Mouse (Mus musculus): ENCODE data around the gene Cenpp. TPM values are rescaled to one million over a fixed set of nuclear protein-coding genes. Genes with fewer than 3 reads are reported as not detected.
A peak's percentile ranks its signal among the peaks of the same experiment; 100 is the strongest.

Cenpp gene
- polyA plus RNA-seq, 1 experiment from 2014 or later = 5.7 TPM

GRCm38 (mm10) chr13:49467585-49467984 lies 185.0 kb downstream of the Cenpp start:
- no peak overlapping the region for H3K9ac ChIP-seq
- no peak overlapping the region for H3K27ac ChIP-seq
- no peaks in the 10 kb centered on the region for H3K9me3 ChIP-seq
- H3K27me3 ChIP-seq (replicated peaks) = no peaks in the 10 kb centered on the region
- H3K36me3 ChIP-seq (replicated peaks) = no peaks in the 10 kb centered on the region
- ATAC-seq (replicated peaks) = no peak
- no peaks in the 10 kb centered on the region for H3K4me1 ChIP-seq
- H3K4me3 ChIP-seq = no peak overlapping the region
- WGBS = 86% methylated on average over 2 of the region's 2 CpGs
- no peak overlapping the region for H3K4me2 ChIP-seq

GRCm38 (mm10) chr13:49466393-49467075 lies 186.1 kb downstream of the Cenpp start:
- H3K27ac ChIP-seq = no peak overlapping the region
- no peak for ATAC-seq (replicated peaks)
- no peaks in the 10 kb centered on the region for H3K4me1 ChIP-seq
- peaks cover 6% of the 10 kb centered on the region; the same call in 1 of the 2 replicates for H3K36me3 ChIP-seq (replicated peaks)
- H3K27me3 ChIP-seq (replicated peaks) = no peaks in the 10 kb centered on the region
- no peak overlapping the region for H3K4me2 ChIP-seq
- no peak overlapping the region for H3K4me3 ChIP-seq
- no peaks in the 10 kb centered on the region for H3K9me3 ChIP-seq
- no peak overlapping the region for H3K9ac ChIP-seq
- WGBS = 82% methylated on average over 11 of the region's 11 CpGs

- Histone ChIP-seq H3K4me1 (no peaks in the 10 kb centered on the region), H3K9me3 (no peaks in the 10 kb centered on the region), H3K36me3 (replicated peaks) (peaks cover 7% of the 10 kb centered on the region; the same call in 1 of the 2 replicates), H3K4me2 (no peak overlapping the region), H3K27me3 (replicated peaks) (no peaks in the 10 kb centered on the region), H3K9ac (no peak overlapping the region), H3K27ac (no peak overlapping the region), H3K4me3 (no peak overlapping the region)
- WGBS = 90% methylated on average over 4 of the region's 4 CpGs
- no peak for ATAC-seq (replicated peaks)
Measured at GRCm38 (mm10) chr13:49465875-49466274, 186.7 kb downstream of the Cenpp start.

GRCm38 (mm10) chr13:49462921-49463320 lies 189.7 kb downstream of the Cenpp start:
- 98% methylated on average over 2 of the region's 2 CpGs for WGBS
- no peaks in the 10 kb centered on the region for H3K27me3 ChIP-seq (replicated peaks)

GRCm38 (mm10) chr13:49461458-49462132 lies 191.0 kb downstream of the Cenpp start:
- WGBS = 86% methylated on average over 15 of the region's 15 CpGs
- Histone ChIP-seq H3K4me1 (no peaks in the 10 kb centered on the region), H3K4me2 (no peak overlapping the region), H3K27ac (no peak overlapping the region), H3K9ac (no peak overlapping the region), H3K9me3 (no peaks in the 10 kb centered on the region), H3K4me3 (no peak overlapping the region), H3K27me3 (replicated peaks) (no peaks in the 10 kb centered on the region), H3K36me3 (replicated peaks) (peaks cover 7% of the 10 kb centered on the region; the same call in 1 of the 2 replicates)
- no peak for ATAC-seq (replicated peaks)

More at GRCm38 (mm10) chr13:49462921-49463320, 189.7 kb downstream of the Cenpp start:
- Histone ChIP-seq H3K27ac (no peak overlapping the region), H3K36me3 (replicated peaks) (peaks cover 7% of the 10 kb centered on the region; the same call in 1 of the 2 replicates), H3K4me1 (no peaks in the 10 kb centered on the region), H3K4me3 (no peak overlapping the region), H3K9ac (no peak overlapping the region), H3K4me2 (no peak overlapping the region), H3K9me3 (no peaks in the 10 kb centered on the region)
- ATAC-seq (replicated peaks) = no peak

GRCm38 (mm10) chr13:49460692-49461414 lies 191.7 kb downstream of the Cenpp start:
- WGBS = 82% methylated on average over 5 of the region's 5 CpGs
- H3K4me2 ChIP-seq = no peak overlapping the region
- no peak overlapping the region for H3K4me3 ChIP-seq
- H3K9me3 ChIP-seq = no peaks in the 10 kb centered on the region
- no peaks in the 10 kb centered on the region for H3K27me3 ChIP-seq (replicated peaks)
- no peak overlapping the region for H3K9ac ChIP-seq
- no peak overlapping the region for H3K27ac ChIP-seq
- peaks cover 7% of the 10 kb centered on the region; the same call in 1 of the 2 replicates for H3K36me3 ChIP-seq (replicated peaks)
- ATAC-seq (replicated peaks) = no peak
- H3K4me1 ChIP-seq = no peaks in the 10 kb centered on the region

- H3K9me3 ChIP-seq = no peaks in the 10 kb centered on the region
- H3K4me2 ChIP-seq = no peak overlapping the region
- H3K27ac ChIP-seq = no peak overlapping the region
- H3K4me1 ChIP-seq = no peaks in the 10 kb centered on the region
- no peak overlapping the region for H3K9ac ChIP-seq
- no peak for ATAC-seq (replicated peaks)
- H3K4me3 ChIP-seq = no peak overlapping the region
- H3K36me3 ChIP-seq (replicated peaks) = peaks cover 7% of the 10 kb centered on the region; the same call in 1 of the 2 replicates
- WGBS = 91% methylated on average over 4 of the region's 4 CpGs
- H3K27me3 ChIP-seq (replicated peaks) = no peaks in the 10 kb centered on the region
Measured at GRCm38 (mm10) chr13:49460276-49460675, 192.3 kb downstream of the Cenpp start.

GRCm38 (mm10) chr13:49449318-49449749 lies 203.3 kb downstream of the Cenpp start:
- Histone ChIP-seq H3K27me3 (replicated peaks) (no peaks in the 10 kb centered on the region), H3K9me3 (no peaks in the 10 kb centered on the region), H3K4me3 (no peak overlapping the region), H3K9ac (no peak overlapping the region), H3K4me2 (no peak overlapping the region), H3K4me1 (no peaks in the 10 kb centered on the region), H3K36me3 (replicated peaks) (peaks cover 19% of the 10 kb centered on the region; the same call in 1 of the 2 replicates), H3K27ac (no peak overlapping the region)
- ATAC-seq (replicated peaks) = peak; percentile 90
- whole genome bisulfite sequencing = 43% methylated on average over 5 of the region's 5 CpGs

- H3K27ac ChIP-seq = no peak overlapping the region
- no peaks in the 10 kb centered on the region for H3K27me3 ChIP-seq (replicated peaks)
- H3K4me1 ChIP-seq = no peaks in the 10 kb centered on the region
- peaks cover 18% of the 10 kb centered on the region for H3K36me3 ChIP-seq (replicated peaks)
- no peaks in the 10 kb centered on the region for H3K9me3 ChIP-seq
- WGBS = 96% methylated on average over 6 of the region's 6 CpGs
- no peak for ATAC-seq (replicated peaks)
- no peak overlapping the region for H3K9ac ChIP-seq
- H3K4me2 ChIP-seq = no peak overlapping the region
- no peak overlapping the region for H3K4me3 ChIP-seq
Measured at GRCm38 (mm10) chr13:49444451-49444850, 208.1 kb downstream of the Cenpp start.

- Histone ChIP-seq H3K9me3 (no peaks in the 10 kb centered on the region), H3K9ac (no peak overlapping the region), H3K4me2 (no peak overlapping the region), H3K27ac (no peak overlapping the region), H3K4me1 (no peaks in the 10 kb centered on the region), H3K36me3 (replicated peaks) (peaks cover 35% of the 10 kb centered on the region), H3K4me3 (no peak overlapping the region), H3K27me3 (replicated peaks) (no peaks in the 10 kb centered on the region)
- WGBS = 77% methylated on average over 4 of the region's 4 CpGs
- ATAC-seq (replicated peaks) = no peak
Measured at GRCm38 (mm10) chr13:49436170-49436569, 216.4 kb downstream of the Cenpp start.

- peaks cover 35% of the 10 kb centered on the region for H3K36me3 ChIP-seq (replicated peaks)
- WGBS = 96% methylated on average over 1 of the region's 1 CpGs
- no peaks in the 10 kb centered on the region for H3K4me1 ChIP-seq
- no peaks in the 10 kb centered on the region for H3K9me3 ChIP-seq
- no peak overlapping the region for H3K4me3 ChIP-seq
- no peak overlapping the region for H3K9ac ChIP-seq
- no peak for ATAC-seq (replicated peaks)
- no peak overlapping the region for H3K4me2 ChIP-seq
- H3K27ac ChIP-seq = no peak overlapping the region
- no peaks in the 10 kb centered on the region for H3K27me3 ChIP-seq (replicated peaks)
Measured at GRCm38 (mm10) chr13:49435745-49436144, 216.8 kb downstream of the Cenpp start.

- ATAC-seq (replicated peaks) = no peak
- 97% methylated on average over 2 of the region's 2 CpGs for WGBS
- H3K27me3 ChIP-seq (replicated peaks) = no peaks in the 10 kb centered on the region
- no peak overlapping the region for H3K27ac ChIP-seq
- H3K4me1 ChIP-seq = 0 out of 2 replicates have a peak, but pooled peaks cover 1% of the 10 kb centered on the region
- H3K4me2 ChIP-seq = no peak overlapping the region
- no peak overlapping the region for H3K9ac ChIP-seq
- no peaks in the 10 kb centered on the region for H3K9me3 ChIP-seq
- H3K36me3 ChIP-seq (replicated peaks) = peaks cover 35% of the 10 kb centered on the region
- no peak overlapping the region for H3K4me3 ChIP-seq
Measured at GRCm38 (mm10) chr13:49433268-49434029, 219.1 kb downstream of the Cenpp start.

Data from midbrain, embryonic 15.5 days (tissue).